Comparison of ENCODE assay signal across 8 mouse cellular contexts in the genomic region with DNA sequence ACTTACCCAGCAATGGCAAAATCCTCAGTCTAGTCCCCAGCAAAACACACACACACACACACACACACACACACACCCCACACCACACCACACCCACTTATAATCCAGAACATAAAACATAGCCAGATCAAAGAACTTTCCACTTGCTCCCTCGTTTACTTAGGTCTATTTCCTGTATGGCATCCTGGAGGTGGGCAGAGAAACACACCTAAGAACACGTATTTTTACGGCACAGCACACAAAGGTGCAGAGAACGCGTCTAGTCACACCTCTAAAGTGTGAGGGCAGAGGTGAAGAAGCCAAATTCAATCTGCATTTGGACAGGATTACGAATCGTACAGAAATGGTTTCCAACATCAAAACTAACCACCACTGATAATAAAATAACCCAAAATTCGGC. TPM values are rescaled to one million over a fixed set of nuclear protein-coding genes. Genes with fewer than 3 reads are reported as not detected.
DNase-seq lines count a peak whose midpoint lies in the region; ATAC-seq and TF ChIP-seq lines count a peak whose summit lies in the region.

No protein-coding gene starts in this region.

- H3K27me3 ChIP-seq in forebrain, embryonic 16.5 days (replicated peaks; ENCODE audit: control insufficient read depth, insufficient read depth, low read length): no peaks in the 10 kb centered on the region
- no peaks in the 10 kb centered on the region for H3K27me3 ChIP-seq in liver, embryonic 14.5 days (ENCODE audit: control insufficient read depth, insufficient read depth, low read length)

- no peak for TF ChIP-seq EP300 in liver, embryonic 14.5 days (IDR thresholded peaks at IDR 0.05; ENCODE audit: low read depth)

- ATAC-seq in forebrain, embryonic 16.5 days: no peak
- no peak for ATAC-seq in liver, embryonic 14.5 days (ENCODE audit: insufficient read depth)
- ATAC-seq in cerebellum, adult (ENCODE audit: insufficient number of reproducible peaks, low FRiP score, low TSS enrichment): no peak

- peak overlapping the region; percentile 93 for H3K9ac ChIP-seq in forebrain, embryonic 16.5 days (replicated peaks; ENCODE audit: low read depth, low read length)
- peak overlapping the region; percentile 97 for H3K9ac ChIP-seq in liver, embryonic 14.5 days (replicated peaks)

- peak; percentile 36 for DNase-seq in cerebellum, adult 9-10 months
- DNase-seq in cerebellum, adult 18-20 months: no peak
- peak; percentile 66 for DNase-seq in CD4-positive helper T cell, adult 2 months (ENCODE audit: low read depth, low spot score)
- no peak for DNase-seq in liver, embryonic 14.5 days (ENCODE audit: low read depth in 3 of 3, low spot score in 3 of 3)
- DNase-seq in cerebellum, adult 8-10 months: no peak
- DNase-seq in embryo, embryonic 10.5 days (ENCODE audit: low spot score): no peak

- WGBS in forebrain, embryonic 16.5 days: 76% methylated on average over 8 of the region's 8 CpGs
- WGBS in liver, embryonic 14.5 days (ENCODE audit: insufficient replicate concordance): 46% methylated on average over 8 of the region's 8 CpGs

- H3K9me3 ChIP-seq in forebrain, embryonic 16.5 days (ENCODE audit: control insufficient read depth, low read length): no peaks in the 10 kb centered on the region
- H3K9me3 ChIP-seq in liver, embryonic 14.5 days (ENCODE audit: control insufficient read depth, low read length): no peaks in the 10 kb centered on the region

- H3K27ac ChIP-seq in forebrain, embryonic 16.5 days (ENCODE audit: low read length): no peak overlapping the region
- H3K27ac ChIP-seq in liver, embryonic 14.5 days: peak overlapping the region; percentile 68

- H3K4me2 ChIP-seq in forebrain, embryonic 16.5 days (ENCODE audit: low read length): peak overlapping the region; percentile 82
- H3K4me2 ChIP-seq in liver, embryonic 14.5 days (ENCODE audit: low read depth): peak overlapping the region; percentile 84

- H3K4me3 ChIP-seq in forebrain, embryonic 16.5 days (replicated peaks; ENCODE audit: low read length): peak overlapping the region; percentile 97
- peak overlapping the region; percentile 77 to 95 for H3K4me3 ChIP-seq in liver, embryonic 14.5 days (ENCODE audit: insufficient read depth in 1 of 2, low read depth in 2 of 2, low read length in 2 of 2)

- peaks cover 26% of the 10 kb centered on the region for H3K4me1 ChIP-seq in forebrain, embryonic 16.5 days (replicated peaks; ENCODE audit: control insufficient read depth, insufficient read depth, low read length)
- peaks cover 39 to 40% of the 10 kb centered on the region in 2 experiments for H3K4me1 ChIP-seq in liver, embryonic 14.5 days (replicated peaks; ENCODE audit: control insufficient read depth in 2 of 2, insufficient read depth in 2 of 2, low read length in 1 of 2)

- no peaks in the 10 kb centered on the region for H3K36me3 ChIP-seq in forebrain, embryonic 16.5 days (ENCODE audit: control insufficient read depth, insufficient read depth)
- no peaks in the 10 kb centered on the region for H3K36me3 ChIP-seq in liver, embryonic 14.5 days (replicated peaks; ENCODE audit: control insufficient read depth, insufficient read depth, low read depth)

- no peak for TF ChIP-seq CTCF in liver, embryonic 14.5 days (IDR thresholded peaks at IDR 0.05; ENCODE audit: low read depth)

RNA-seq across cellular contexts. Expression of a gene that starts 1.1 kb away (rescaled TPM):
- 24.1 and 24.7 TPM in 2 replicates for polyA plus RNA-seq in forebrain, embryonic 16.5 days (2015; fragmentation: Nextera tagmentation; extraction: Ambion mirVana)
- 5.2 and 6.9 TPM in 2 replicates for polyA plus RNA-seq in liver, embryonic 14.5 days (2012; rRNA removed)
- 7.3 and 7.8 TPM in 2 replicates for polyA plus RNA-seq in liver, embryonic 14.5 days (2014; fragmentation: Nextera tagmentation; extraction: Ambion mirVana)

RNA-seq across cellular contexts. Expression of a gene that starts 33.6 kb away (rescaled TPM):
- 9.3 and 10.0 TPM in 2 replicates for polyA plus RNA-seq in forebrain, embryonic 16.5 days (2015; fragmentation: Nextera tagmentation; extraction: Ambion mirVana)
- 2.6 and 3.8 TPM in 2 replicates for polyA plus RNA-seq in liver, embryonic 14.5 days (2012; rRNA removed)
- polyA plus RNA-seq in liver, embryonic 14.5 days (2014; fragmentation: Nextera tagmentation; extraction: Ambion mirVana): 2.0 and 2.8 TPM in 2 replicates

Comparison
In these comparisons a context has a peak if more than half of its experiments do, and no peak if none do; other contexts are left out.
1. DNase-seq: peak in cerebellum, adult 9-10 months (single experiment) and CD4-positive helper T cell, adult 2 months (single experiment); none in cerebellum, adult 18-20 months (0 of 2), liver, embryonic 14.5 days (0 of 3), cerebellum, adult 8-10 months (single experiment) and embryo, embryonic 10.5 days (single experiment).